Mouse (Mus musculus) olfactory bulb, adult 2 months (tissue): ENCODE measurements around the gene Rps12-ps3.

Source experiments
- CTCF ChIP-seq: fragments of 200-500 bp; IDR thresholded peaks from 2 replicates; pipeline ENCODE4 v1.5.1; 2012; ENCODE audit warnings: low read depth, mild to moderate bottlenecking, low read length, moderate library complexity; ENCODE audit not compliant: insufficient read depth
- POLR2A ChIP-seq: fragments of 200-500 bp; IDR thresholded peaks from 2 replicates; pipeline ENCODE4 v1.6.1; 2012; ENCODE audit warnings: mild to moderate bottlenecking, low read depth, low read length, moderate library complexity; ENCODE audit not compliant: insufficient read depth

GRCm38 (mm10) chr19:59330816-59331225 lies 8.7 kb downstream of the Rps12-ps3 start:
- TF ChIP-seq CTCF (no peak), POLR2A (no peak)
